Mouse (Mus musculus): ENCODE results near the gene Vti1a.

DNA sequence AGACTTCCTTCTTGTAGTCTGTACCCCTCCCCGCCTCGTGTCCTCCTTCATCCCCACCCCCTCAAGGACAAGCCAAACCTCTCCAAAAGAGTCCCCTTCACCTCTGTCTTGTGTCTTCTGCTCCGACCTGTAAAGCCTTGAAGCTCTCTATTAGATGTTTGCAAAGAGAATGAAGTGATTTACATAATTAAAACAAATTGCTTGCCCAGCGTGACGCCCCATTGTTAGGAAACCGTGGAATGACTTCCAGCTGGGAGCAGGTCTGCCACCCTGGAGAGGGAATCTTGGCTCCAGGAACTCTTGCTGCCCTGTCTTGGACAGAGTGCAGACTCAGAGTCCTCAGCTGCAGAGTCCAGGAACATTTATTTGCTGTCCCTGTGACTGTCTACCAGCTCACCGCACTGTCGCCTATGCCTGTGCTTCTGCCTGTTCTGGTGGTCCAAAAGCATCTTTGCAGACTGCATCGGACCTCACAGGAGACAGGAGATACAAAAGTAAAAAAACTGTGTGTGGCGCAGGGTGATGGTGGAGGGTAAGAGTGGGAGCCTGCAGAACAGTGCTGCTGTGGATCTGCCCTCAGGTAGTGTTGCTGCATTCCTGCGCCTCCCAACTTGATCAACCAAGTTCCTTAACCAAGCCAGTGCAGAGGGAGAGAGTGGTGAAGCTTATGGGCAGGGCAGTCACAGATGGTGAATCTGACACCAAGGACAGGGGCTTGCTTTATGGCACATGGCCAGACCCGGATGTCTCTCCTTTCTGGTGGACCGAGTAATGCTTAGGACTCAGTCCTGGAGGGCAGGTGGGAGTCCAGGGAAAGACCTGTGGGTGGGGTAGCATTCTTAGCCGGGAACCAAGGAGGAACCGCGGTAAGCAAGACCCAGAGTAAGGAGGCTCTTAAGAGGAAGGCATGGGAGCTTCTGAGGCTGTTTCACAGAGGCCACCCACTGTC is 273.1 kb downstream of the Vti1a start:
- TF ChIP-seq CTCF (IDR thresholded peaks at IDR 0.05; ENCODE audit: low read depth) (no peak), EP300 (IDR thresholded peaks at IDR 0.05; ENCODE audit: low read depth) (no peak)
